Comparison of ENCODE assay signal across 8 mouse cellular contexts in the genomic region with DNA sequence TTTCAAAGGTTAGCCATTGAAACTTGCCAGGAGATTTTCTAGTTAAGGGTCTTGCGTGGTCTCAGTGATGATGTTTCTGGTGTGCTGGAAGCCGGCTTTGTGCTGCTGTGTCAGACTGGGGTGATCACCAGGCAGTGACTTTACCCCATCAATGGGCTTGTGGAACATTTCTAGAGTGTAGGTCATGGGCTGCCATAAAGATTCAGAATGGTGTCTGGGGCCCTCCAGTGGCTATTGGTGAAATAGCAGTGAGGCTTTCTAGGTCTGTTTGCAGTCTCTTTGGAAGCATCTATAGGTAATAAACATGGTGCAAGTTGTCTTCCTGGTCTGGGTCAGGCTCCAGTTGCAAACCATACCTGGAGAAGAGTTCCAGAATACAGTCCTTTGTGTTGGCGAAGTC.
DNase-seq lines count a peak whose midpoint lies in the region; ATAC-seq and TF ChIP-seq lines count a peak whose summit lies in the region.

No protein-coding gene starts in this region.

- H3K27ac ChIP-seq in kidney, embryonic 16.5 days (ENCODE audit: low read length): no peak overlapping the region
- H3K27ac ChIP-seq in MEL (ENCODE audit: control insufficient read depth, low read depth, low read length): no peak overlapping the region
- H3K27ac ChIP-seq in hindbrain, postnatal 0 days: no peak overlapping the region
- no peak overlapping the region for H3K27ac ChIP-seq in limb, embryonic 11.5 days (replicated peaks; ENCODE audit: low read depth, low read length)

- H3K4me3 ChIP-seq in kidney, embryonic 16.5 days (ENCODE audit: low read length): no peak overlapping the region
- H3K4me3 ChIP-seq in MEL (ENCODE audit: control insufficient read depth in 1 of 2, insufficient read depth in 1 of 2, low read depth in 2 of 2, low read length in 2 of 2): no peak overlapping the region
- no peak overlapping the region for H3K4me3 ChIP-seq in hindbrain, postnatal 0 days (ENCODE audit: low read length)
- no peak overlapping the region for H3K4me3 ChIP-seq in limb, embryonic 11.5 days (ENCODE audit: low read depth, low read length)

- 72% methylated on average over 3 of the region's 3 CpGs for WGBS in kidney, embryonic 16.5 days
- WGBS in hindbrain, postnatal 0 days: 82% methylated on average over 3 of the region's 3 CpGs
- WGBS in limb, embryonic 11.5 days: 65% methylated on average over 3 of the region's 3 CpGs

- TF ChIP-seq RAD21 in MEL (IDR thresholded peaks at IDR 0.05; ENCODE audit: low read depth, low read length): peak; percentile 81

- H3K79me2 ChIP-seq in MEL (ENCODE audit: control insufficient read depth, insufficient read depth, low read length, poor library complexity): no peaks in the 10 kb centered on the region

- H3K4me1 ChIP-seq in kidney, embryonic 16.5 days (ENCODE audit: insufficient read depth, low read length): no peaks in the 10 kb centered on the region
- 0 out of 4 replicates have a peak, but pooled peaks cover 0 to 7% of the 10 kb centered on the region in 2 experiments for H3K4me1 ChIP-seq in MEL (ENCODE audit: control insufficient read depth in 1 of 2, insufficient read depth in 2 of 2, low read length in 2 of 2)
- no peaks in the 10 kb centered on the region for H3K4me1 ChIP-seq in hindbrain, postnatal 0 days (ENCODE audit: insufficient read depth, low read length)
- H3K4me1 ChIP-seq in limb, embryonic 11.5 days (ENCODE audit: control insufficient read depth, insufficient read depth, low read length): no peaks in the 10 kb centered on the region

- no peak for TF ChIP-seq POLR2A in MEL (IDR thresholded peaks at IDR 0.05; ENCODE audit: control insufficient read depth in 1 of 2, insufficient read depth in 1 of 2, low read depth in 1 of 2, low read length in 2 of 2, poor library complexity in 1 of 2)
- no peak for TF ChIP-seq POLR2A in brain, embryonic 14.5 days (IDR thresholded peaks at IDR 0.05; ENCODE audit: borderline replicate concordance, extremely low read depth, insufficient read depth, insufficient read length, poor library complexity, severe bottlenecking)

- no peak overlapping the region for H3K4me2 ChIP-seq in kidney, embryonic 16.5 days (replicated peaks; ENCODE audit: low read depth, low read length)
- H3K4me2 ChIP-seq in hindbrain, postnatal 0 days (ENCODE audit: low read depth, low read length): no peak overlapping the region
- no peak overlapping the region for H3K4me2 ChIP-seq in limb, embryonic 11.5 days (ENCODE audit: low read depth, severe bottlenecking)

- H3K9ac ChIP-seq in kidney, embryonic 16.5 days (replicated peaks; ENCODE audit: low read length): no peak overlapping the region
- H3K9ac ChIP-seq in MEL (ENCODE audit: control insufficient read depth, low read depth, low read length, poor library complexity, severe bottlenecking): no peak overlapping the region
- H3K9ac ChIP-seq in hindbrain, postnatal 0 days (replicated peaks; ENCODE audit: low read length): no peak overlapping the region
- H3K9ac ChIP-seq in limb, embryonic 11.5 days (ENCODE audit: low read length): no peak overlapping the region

- no peaks in the 10 kb centered on the region for H3K9me3 ChIP-seq in kidney, embryonic 16.5 days (ENCODE audit: low read length)
- no peaks in the 10 kb centered on the region for H3K9me3 ChIP-seq in MEL (replicated peaks; ENCODE audit: insufficient read depth, low read length)
- H3K9me3 ChIP-seq in hindbrain, postnatal 0 days (ENCODE audit: low read length): no peaks in the 10 kb centered on the region
- H3K9me3 ChIP-seq in limb, embryonic 11.5 days (ENCODE audit: control insufficient read depth, low read length): no peaks in the 10 kb centered on the region

- H3K27me3 ChIP-seq in kidney, embryonic 16.5 days (ENCODE audit: insufficient read depth, low read length): no peaks in the 10 kb centered on the region
- H3K27me3 ChIP-seq in MEL (ENCODE audit: control insufficient read depth in 1 of 2, insufficient read depth in 2 of 2, low read length in 2 of 2): peaks cover 0 to under 1% of the 10 kb centered on the region in 2 experiments; a peak in 1 of 4 replicates
- H3K27me3 ChIP-seq in hindbrain, postnatal 0 days (ENCODE audit: insufficient read depth, low read length): no peaks in the 10 kb centered on the region
- no peaks in the 10 kb centered on the region for H3K27me3 ChIP-seq in limb, embryonic 11.5 days (ENCODE audit: control insufficient read depth, insufficient read depth, low read length)

- no peak for TF ChIP-seq EP300 in MEL (IDR thresholded peaks at IDR 0.05; ENCODE audit: low read depth in 1 of 2, low read length in 2 of 2)

- no peaks in the 10 kb centered on the region for H3K36me3 ChIP-seq in kidney, embryonic 16.5 days (ENCODE audit: insufficient read depth, low read length)
- H3K36me3 ChIP-seq in MEL (ENCODE audit: control insufficient read depth in 1 of 2, insufficient read depth in 2 of 2, low read length in 2 of 2): no peaks in the 10 kb centered on the region
- H3K36me3 ChIP-seq in hindbrain, postnatal 0 days (ENCODE audit: insufficient read depth, low read length): no peaks in the 10 kb centered on the region
- no peaks in the 10 kb centered on the region for H3K36me3 ChIP-seq in limb, embryonic 11.5 days (ENCODE audit: control insufficient read depth, insufficient read depth, low read length)

- peak; percentile 29 for DNase-seq in kidney, adult 9 months
- peak; percentile 72 for DNase-seq in MEL (ENCODE audit: low read depth, low spot score)
- DNase-seq in brain, embryonic 14.5 days (ENCODE audit: low read depth): peak; percentile 62
- DNase-seq in hindbrain, postnatal 0 days (ENCODE audit: low spot score): peak; percentile 78
- peak; percentile 55 for DNase-seq in limb, embryonic 11.5 days (ENCODE audit: low spot score)
- no peak for DNase-seq in spleen, adult 12 weeks (ENCODE audit: low spot score)
- DNase-seq in heart, adult 9 months (ENCODE audit: low spot score in 2 of 2): no peak

- peak; percentile 59 to 75 (median 72) for TF ChIP-seq CTCF in MEL (IDR thresholded peaks at IDR 0.05 in 2 of 3, conservative IDR thresholded peaks at IDR 0.05 in 1 of 3; ENCODE audit: control insufficient read depth in 1 of 3, insufficient read depth in 1 of 3, low read depth in 2 of 3, low read length in 3 of 3, poor library complexity in 1 of 3, severe bottlenecking in 1 of 3)
- TF ChIP-seq CTCF in brain, embryonic 14.5 days (IDR thresholded peaks at IDR 0.05; ENCODE audit: borderline replicate concordance, extremely low read depth, insufficient read depth, insufficient read length): peak; percentile 60; the same call in 1 of the 2 replicates
- peak; percentile 80 for TF ChIP-seq CTCF in hindbrain, postnatal 0 days (IDR thresholded peaks at IDR 0.05; ENCODE audit: low read depth)

- no peak for ATAC-seq in kidney, embryonic 16.5 days (ENCODE audit: low FRiP score, low TSS enrichment)
- peak; percentile 45; the same call in 1 of the 2 replicates for ATAC-seq in hindbrain, postnatal 0 days
- ATAC-seq in limb, embryonic 11.5 days (ENCODE audit: insufficient number of reproducible peaks, low FRiP score, low TSS enrichment, low read depth): no peak

TF ChIP-seq in MEL, 35 proteins besides CTCF, POLR2A, EP300 and RAD21:
- TF ChIP-seq SMC3 (IDR thresholded peaks at IDR 0.05; ENCODE audit: low read depth, low read length): peak; percentile 70
- peak; percentile 58 for TF ChIP-seq ZC3H11A (IDR thresholded peaks at IDR 0.05; ENCODE audit: low read depth, low read length)
- no peak for TF ChIP-seq ZMIZ1 (IDR thresholded peaks at IDR 0.05; ENCODE audit: low read depth, low read length)
- no peak for TF ChIP-seq ETS1 (IDR thresholded peaks at IDR 0.05; ENCODE audit: low read depth, low read length)
- TF ChIP-seq SIN3A (IDR thresholded peaks at IDR 0.05; ENCODE audit: low read length): no peak
- TF ChIP-seq MYC (IDR thresholded peaks at IDR 0.05; ENCODE audit: low read depth, low read length): no peak
- TF ChIP-seq NELFE (IDR thresholded peaks at IDR 0.05; ENCODE audit: low read depth, low read length): no peak
- TF ChIP-seq BHLHE40 (IDR thresholded peaks at IDR 0.05; ENCODE audit: borderline replicate concordance, low read depth, low read length): no peak
- TF ChIP-seq TBP (IDR thresholded peaks at IDR 0.05; ENCODE audit: low read depth, low read length): no peak
- no peak for TF ChIP-seq NRF1 (IDR thresholded peaks at IDR 0.05; ENCODE audit: insufficient read depth, low read depth, low read length, poor library complexity, severe bottlenecking)
- TF ChIP-seq CHD2 (IDR thresholded peaks at IDR 0.05; ENCODE audit: low read length): no peak
- no peak for TF ChIP-seq POLR2AphosphoS5 (IDR thresholded peaks at IDR 0.05; ENCODE audit: borderline replicate concordance, low read depth, low read length)
- TF ChIP-seq MAFK (IDR thresholded peaks at IDR 0.05; ENCODE audit: borderline replicate concordance, low read depth, low read length): no peak

Comparison
In these comparisons a context has a peak if more than half of its experiments do, and no peak if none do; other contexts are left out.
1. DNase-seq: peak in kidney, adult 9 months (single experiment), MEL (single experiment), brain, embryonic 14.5 days (single experiment), hindbrain, postnatal 0 days (single experiment) and limb, embryonic 11.5 days (single experiment); none in spleen, adult 12 weeks (single experiment) and heart, adult 9 months (0 of 2).
2. Peak in every context shown above with its lines, with median percentiles within 50 percentile points of each other: CTCF ChIP-seq.